Mouse (Mus musculus) cerebellum, adult 11-12 months (tissue): ENCODE measurements around the gene Msrb1.
"Not testable (repeated sequence)": the region's sequence is repeated elsewhere in the genome, so short reads cannot be mapped to it uniquely, and the experiment has no call there.

Source experiments
- DNase-seq: peaks from one replicate; pipeline ENCODE4 v3.0.0; 2022

Msrb1 gene

GRCm38 (mm10) chr17:24720616-24721015, 15.8 kb upstream of the Msrb1 start:
- not testable (repeated sequence) for DNase-seq

GRCm38 (mm10) chr17:24721383-24721955, 15.0 kb upstream of the Msrb1 start:
- DNase-seq: not testable (repeated sequence)

GRCm38 (mm10) chr17:24722220-24722924, 14.1 kb upstream of the Msrb1 start:
- DNase-seq: no peak

- DNase-seq: no peak
Observed at GRCm38 (mm10) chr17:24723122-24723880, 13.1 kb upstream of the Msrb1 start.

GRCm38 (mm10) chr17:24723881-24724180, 12.6 kb upstream of the Msrb1 start:
- DNase-seq: no peak

GRCm38 (mm10) chr17:24724184-24724583, 12.3 kb upstream of the Msrb1 start, which contains the start of gene Ndufb10:
Ndufb10 (minus strand) TSS chr17:24724478.
- peak; percentile 93 for DNase-seq

- DNase-seq: no peak
Observed at GRCm38 (mm10) chr17:24725637-24726390, 10.6 kb upstream of the Msrb1 start.

GRCm38 (mm10) chr17:24727618-24728017, 8.8 kb upstream of the Msrb1 start, which contains the start of gene Rpl3l:
Rpl3l (plus strand) TSS chr17:24727820.
- DNase-seq: no peak

GRCm38 (mm10) chr17:24728184-24728583, 8.3 kb upstream of the Msrb1 start:
- no peak for DNase-seq

GRCm38 (mm10) chr17:24729067-24729466, 7.4 kb upstream of the Msrb1 start:
- no peak for DNase-seq

- no peak for DNase-seq
Observed at GRCm38 (mm10) chr17:24730787-24731186, 5.7 kb upstream of the Msrb1 start.

GRCm38 (mm10) chr17:24732233-24732935, 4.1 kb upstream of the Msrb1 start:
- no peak for DNase-seq

- no peak for DNase-seq
Observed at GRCm38 (mm10) chr17:24733434-24734050, 2.9 kb upstream of the Msrb1 start.

- no peak for DNase-seq
Observed at GRCm38 (mm10) chr17:24734513-24734912, 1.9 kb upstream of the Msrb1 start.

GRCm38 (mm10) chr17:24735446-24735845, 996 bp upstream of the Msrb1 start:
- DNase-seq: no peak

GRCm38 (mm10) chr17:24737135-24737810, 831 bp downstream of the Msrb1 start:
- DNase-seq: no peak

GRCm38 (mm10) chr17:24738238-24738637, 1.8 kb downstream of the Msrb1 start:
- DNase-seq: no peak

GRCm38 (mm10) chr17:24739926-24740325, 3.5 kb downstream of the Msrb1 start:
- DNase-seq: no peak

- DNase-seq: no peak
Observed at GRCm38 (mm10) chr17:24742307-24742706, 5.9 kb downstream of the Msrb1 start.

GRCm38 (mm10) chr17:24743896-24744295, 7.5 kb downstream of the Msrb1 start:
- no peak for DNase-seq

- no peak for DNase-seq
Observed at GRCm38 (mm10) chr17:24744381-24744780, 7.9 kb downstream of the Msrb1 start.
